Mouse (Mus musculus): ENCODE measurements around the gene Gm26620. TPM values are rescaled to one million over a fixed set of nuclear protein-coding genes. Genes with fewer than 3 reads are reported as not detected.

The Gm26620 gene
- polyA plus RNA-seq, 1 experiment: 0.81 TPM

DNA sequence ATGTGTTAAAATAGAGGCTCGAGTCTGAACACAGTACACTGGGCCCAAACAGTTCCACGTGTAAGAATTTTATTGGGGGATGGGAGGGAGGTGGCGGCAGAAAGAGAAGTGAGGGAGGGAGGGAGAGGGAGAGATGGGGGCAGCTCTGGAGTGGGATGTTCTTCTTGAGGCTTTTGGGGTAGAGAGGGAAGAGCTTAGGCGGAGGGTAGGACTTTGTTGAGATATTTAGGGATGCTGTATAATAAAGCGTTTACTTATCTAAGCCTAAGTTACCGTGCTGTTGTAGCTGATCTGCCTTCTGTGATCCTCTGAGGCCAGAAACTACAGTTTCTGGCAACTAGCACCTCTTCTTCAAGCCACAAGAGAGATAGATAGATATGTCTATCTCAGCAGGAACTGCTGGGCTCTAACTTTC, 1.2 kb downstream of the Gm26620 start:
- TF ChIP-seq POLR2A (IDR thresholded peaks at IDR 0.05; ENCODE audit: extremely low read depth, insufficient read depth, low read length) (no peak), CTCF (IDR thresholded peaks at IDR 0.05; ENCODE audit: extremely low read depth, insufficient read depth, low read length) (no peak)
- H3K4me3 ChIP-seq (ENCODE audit: insufficient read depth, low read length): no peak overlapping the region; the same call in 1 of the 2 replicates
- H3K27ac ChIP-seq (ENCODE audit: insufficient read depth, low read length): no peak overlapping the region
- H3K4me1 ChIP-seq (ENCODE audit: control insufficient read depth, insufficient read depth, low read length): peaks cover 2% of the 10 kb centered on the region; the same call in 1 of the 2 replicates

DNA sequence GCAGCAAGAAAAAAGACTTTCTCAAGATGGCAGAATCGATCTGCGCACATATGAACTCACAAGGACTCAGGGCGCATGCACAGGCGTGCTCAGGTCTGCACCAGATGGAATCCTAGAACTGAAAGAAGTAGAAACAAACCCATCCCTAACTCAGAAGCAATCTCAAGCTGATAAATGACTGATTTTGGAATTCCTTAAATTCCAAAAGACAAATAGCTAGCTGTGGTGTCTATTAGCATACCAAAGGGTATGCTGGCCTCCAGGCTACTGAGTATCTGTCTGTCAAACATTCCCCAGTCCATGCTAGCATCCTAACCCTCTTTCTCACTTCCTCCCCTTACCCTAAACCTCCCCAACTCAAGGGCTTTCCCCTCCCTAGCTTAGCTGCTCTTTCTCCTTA, 4.4 kb downstream of the Gm26620 start:
- TF ChIP-seq POLR2A (IDR thresholded peaks at IDR 0.05; ENCODE audit: extremely low read depth, insufficient read depth, low read length): no peak
- TF ChIP-seq CTCF (IDR thresholded peaks at IDR 0.05; ENCODE audit: extremely low read depth, insufficient read depth, low read length): no peak
- Histone ChIP-seq H3K4me3 (ENCODE audit: insufficient read depth, low read length) (no peak overlapping the region), H3K4me1 (ENCODE audit: control insufficient read depth, insufficient read depth, low read length) (peaks cover 1% of the 10 kb centered on the region; the same call in 1 of the 2 replicates), H3K27ac (ENCODE audit: insufficient read depth, low read length) (no peak overlapping the region)

DNA sequence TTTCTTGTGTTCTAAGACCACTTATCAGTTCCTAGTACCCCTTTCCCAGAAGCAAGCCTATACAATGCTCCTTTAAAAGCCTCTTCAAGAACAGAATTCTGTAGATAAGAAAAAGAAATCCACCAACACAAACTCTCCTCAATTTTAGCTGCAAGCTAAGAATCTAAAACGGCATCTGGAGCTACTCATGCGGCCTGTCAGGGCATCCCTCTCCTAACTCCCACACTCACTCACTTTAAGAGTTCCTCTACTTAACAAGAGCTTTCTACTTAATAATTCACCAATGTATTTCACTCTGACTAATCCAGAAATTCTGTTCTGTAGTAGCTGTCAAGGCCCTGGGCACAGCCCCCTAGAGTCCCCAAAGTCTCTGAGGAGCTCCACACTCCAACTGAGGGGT, 6.8 kb downstream of the Gm26620 start:
- no peak for TF ChIP-seq CTCF (IDR thresholded peaks at IDR 0.05; ENCODE audit: extremely low read depth, insufficient read depth, low read length)
- no peak for TF ChIP-seq POLR2A (IDR thresholded peaks at IDR 0.05; ENCODE audit: extremely low read depth, insufficient read depth, low read length)
- H3K27ac ChIP-seq (ENCODE audit: insufficient read depth, low read length): no peak overlapping the region
- H3K4me3 ChIP-seq (ENCODE audit: insufficient read depth, low read length): no peak overlapping the region
- H3K4me1 ChIP-seq (ENCODE audit: control insufficient read depth, insufficient read depth, low read length): no peaks in the 10 kb centered on the region

DNA sequence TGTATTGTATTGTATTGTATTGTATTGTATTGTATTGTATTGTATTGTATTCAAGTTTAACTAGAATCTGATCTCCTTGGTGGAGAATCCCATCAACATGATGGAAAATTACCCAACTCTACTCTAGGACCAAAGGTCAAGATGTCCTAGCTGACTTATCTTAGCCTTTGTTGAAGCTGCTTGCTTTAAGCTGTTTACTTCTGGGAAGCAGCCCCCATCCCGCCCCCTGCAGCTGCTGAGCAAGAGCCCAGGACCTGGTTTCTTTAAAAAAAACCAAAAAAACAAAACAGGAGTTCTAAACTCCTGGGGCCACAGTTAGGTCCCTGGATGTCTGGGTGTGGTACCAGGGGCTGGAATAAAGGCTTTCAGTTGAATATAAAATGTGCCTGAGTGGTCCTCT, 7.4 kb downstream of the Gm26620 start:
- TF ChIP-seq POLR2A (IDR thresholded peaks at IDR 0.05; ENCODE audit: extremely low read depth, insufficient read depth, low read length) (no peak), CTCF (IDR thresholded peaks at IDR 0.05; ENCODE audit: extremely low read depth, insufficient read depth, low read length) (no peak)
- Histone ChIP-seq H3K27ac (ENCODE audit: insufficient read depth, low read length) (no peak overlapping the region), H3K4me3 (ENCODE audit: insufficient read depth, low read length) (no peak overlapping the region), H3K4me1 (ENCODE audit: control insufficient read depth, insufficient read depth, low read length) (no peaks in the 10 kb centered on the region)

DNA sequence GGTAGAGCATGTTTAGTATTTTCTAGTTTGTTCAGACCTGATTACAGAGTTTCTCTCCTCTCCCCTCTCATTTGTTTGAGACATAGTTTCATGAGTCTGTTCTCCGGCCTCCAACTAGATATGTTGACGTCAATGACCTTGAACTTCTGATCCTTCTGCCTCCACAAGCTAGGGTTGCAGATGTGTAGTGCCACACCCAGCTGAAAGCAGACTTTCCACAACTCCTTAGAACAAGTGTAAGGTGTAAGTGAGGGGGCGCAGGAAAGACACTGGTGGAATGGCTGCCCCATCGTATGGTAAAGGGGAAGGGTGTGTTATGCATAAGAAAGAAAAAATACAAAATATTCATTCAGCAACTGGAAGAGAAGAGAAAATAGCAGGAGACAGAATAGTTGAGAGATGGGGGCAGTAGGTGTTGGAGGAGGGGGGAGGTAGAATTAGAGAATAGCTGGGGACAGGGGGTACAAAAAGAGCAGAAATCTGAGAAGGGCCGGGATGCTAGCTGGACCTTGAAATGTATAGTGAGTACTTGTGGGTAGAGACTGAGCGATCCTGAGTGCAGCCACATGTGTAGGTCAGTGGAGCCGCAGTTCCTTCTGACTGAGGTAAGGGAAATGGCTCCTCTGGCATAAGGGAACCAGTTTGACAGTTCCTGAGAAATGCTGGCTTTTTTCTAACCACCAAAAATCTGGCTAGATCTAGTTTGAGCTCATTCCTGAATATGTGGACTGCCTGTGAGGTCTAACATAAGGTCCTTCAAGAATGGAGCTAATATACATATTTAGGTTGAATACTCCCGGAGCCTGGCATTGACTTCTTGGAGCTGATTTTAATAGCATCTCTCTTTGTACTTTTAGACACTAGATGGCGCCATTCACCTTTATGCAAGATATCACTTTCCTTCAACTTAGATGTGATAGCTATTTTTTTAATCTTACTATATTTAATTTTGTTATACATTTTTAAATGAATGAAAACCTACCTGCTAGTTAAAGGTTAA, 10.0 kb downstream of the Gm26620 start:
- Histone ChIP-seq H3K4me3 (ENCODE audit: insufficient read depth, low read length) (no peak overlapping the region), H3K4me1 (ENCODE audit: control insufficient read depth, insufficient read depth, low read length) (no peaks in the 10 kb centered on the region), H3K27ac (ENCODE audit: insufficient read depth, low read length) (no peak overlapping the region)
- TF ChIP-seq POLR2A (IDR thresholded peaks at IDR 0.05; ENCODE audit: extremely low read depth, insufficient read depth, low read length) (no peak), CTCF (IDR thresholded peaks at IDR 0.05; ENCODE audit: extremely low read depth, insufficient read depth, low read length) (no peak)

DNA sequence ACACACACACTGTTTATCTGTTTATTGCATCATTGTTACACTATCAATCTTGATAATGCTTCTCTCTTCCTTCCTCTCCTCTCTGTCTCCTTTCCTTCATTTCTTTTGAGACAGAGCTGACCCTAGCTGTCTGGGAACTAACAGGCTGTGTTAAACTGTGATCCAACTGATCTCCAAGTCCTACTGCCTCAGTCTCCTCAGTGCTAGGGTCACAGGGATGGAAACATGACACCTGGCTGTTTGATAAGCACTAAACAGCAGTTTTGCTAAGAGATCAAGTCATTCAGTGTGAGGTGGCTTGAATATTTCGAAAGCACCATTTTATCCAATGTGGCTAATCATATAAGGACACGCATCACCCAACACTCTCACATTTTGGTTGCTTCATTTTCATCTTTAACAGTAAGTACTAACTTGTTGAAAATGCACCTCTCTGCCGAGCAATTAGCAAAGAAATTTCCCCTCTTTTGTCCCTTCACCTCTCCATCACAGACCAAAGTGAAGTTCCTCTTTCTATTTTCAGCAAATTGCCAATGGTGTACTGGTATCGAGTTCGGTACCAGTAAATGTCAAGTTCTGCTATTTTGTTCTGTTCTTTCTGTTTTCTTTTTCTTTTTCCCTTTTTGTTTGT, 11.9 kb downstream of the Gm26620 start:
- TF ChIP-seq POLR2A (IDR thresholded peaks at IDR 0.05; ENCODE audit: extremely low read depth, insufficient read depth, low read length): no peak
- TF ChIP-seq CTCF (IDR thresholded peaks at IDR 0.05; ENCODE audit: extremely low read depth, insufficient read depth, low read length): no peak
- H3K27ac ChIP-seq (ENCODE audit: insufficient read depth, low read length): no peak overlapping the region
- H3K4me1 ChIP-seq (ENCODE audit: control insufficient read depth, insufficient read depth, low read length): no peaks in the 10 kb centered on the region
- H3K4me3 ChIP-seq (ENCODE audit: insufficient read depth, low read length): no peak overlapping the region

DNA sequence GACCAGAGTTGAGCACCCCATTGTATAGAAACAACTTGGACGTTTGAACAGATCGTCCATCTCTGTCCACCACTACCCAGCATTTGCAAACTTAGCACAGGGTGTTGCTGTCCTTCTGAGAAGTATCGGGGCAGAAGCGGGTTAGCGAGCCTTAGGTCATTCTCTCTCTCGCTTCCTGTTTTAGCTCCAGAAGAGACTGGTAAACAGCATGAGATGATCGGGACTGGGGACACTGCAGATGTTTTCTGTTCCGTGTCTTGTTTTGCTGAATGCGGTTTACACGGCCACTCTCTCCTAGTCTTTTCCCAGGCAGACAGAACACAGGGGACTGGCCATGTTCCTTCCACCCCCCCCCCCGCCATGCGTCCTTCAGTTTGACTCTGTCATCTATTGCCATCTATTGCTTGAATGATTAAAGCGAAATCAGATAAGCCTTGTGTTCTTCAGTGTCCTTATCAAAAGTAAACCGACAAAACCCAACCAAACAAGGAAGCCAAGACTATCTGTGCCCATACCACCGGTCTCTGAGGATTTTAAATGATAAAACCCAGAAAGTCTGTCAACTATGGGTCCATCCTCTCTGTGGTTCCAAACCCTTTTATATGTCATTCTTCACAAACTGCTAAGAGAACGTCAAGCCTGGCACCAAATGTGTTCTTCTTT, 13.7 kb downstream of the Gm26620 start:
- peak overlapping the region; percentile 19; the same call in 1 of the 2 replicates for H3K27ac ChIP-seq (ENCODE audit: insufficient read depth, low read length)
- no peak overlapping the region for H3K4me3 ChIP-seq (ENCODE audit: insufficient read depth, low read length)
- no peaks in the 10 kb centered on the region for H3K4me1 ChIP-seq (ENCODE audit: control insufficient read depth, insufficient read depth, low read length)
- TF ChIP-seq CTCF (IDR thresholded peaks at IDR 0.05; ENCODE audit: extremely low read depth, insufficient read depth, low read length) (no peak), POLR2A (IDR thresholded peaks at IDR 0.05; ENCODE audit: extremely low read depth, insufficient read depth, low read length) (no peak)

DNA sequence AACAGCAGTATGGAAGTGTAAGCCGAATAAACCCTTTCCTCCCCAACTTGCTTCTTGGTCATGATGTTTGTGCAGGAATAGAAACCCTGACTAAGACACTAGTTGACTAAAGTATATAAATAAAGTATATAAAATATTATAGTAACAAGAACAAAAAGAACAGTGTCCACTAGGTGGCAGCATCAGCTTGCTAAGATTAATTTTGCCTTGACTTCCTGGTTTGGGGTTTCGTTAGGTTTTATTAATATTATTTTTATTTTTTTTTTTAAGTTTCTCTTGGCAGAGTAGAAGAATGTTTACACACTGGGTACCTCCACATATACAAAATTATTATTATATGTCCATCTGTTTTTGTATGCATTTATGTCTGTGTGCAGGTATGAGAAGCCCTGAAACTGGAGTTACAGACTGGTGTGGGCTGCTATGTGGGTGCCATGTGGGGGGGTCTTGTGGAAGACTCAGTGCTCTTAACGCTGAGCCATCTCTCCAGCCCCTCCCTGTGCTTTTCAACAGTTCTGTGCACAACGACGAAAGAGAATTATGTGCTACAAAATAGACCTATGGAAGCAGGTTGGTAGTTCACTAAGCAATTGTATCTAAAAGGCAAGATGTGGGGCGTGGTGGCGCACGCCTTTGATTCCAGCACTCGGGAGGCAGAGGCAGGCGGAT, 16.1 kb downstream of the Gm26620 start:
- TF ChIP-seq CTCF (IDR thresholded peaks at IDR 0.05; ENCODE audit: extremely low read depth, insufficient read depth, low read length): no peak
- TF ChIP-seq POLR2A (IDR thresholded peaks at IDR 0.05; ENCODE audit: extremely low read depth, insufficient read depth, low read length): no peak
- H3K4me1 ChIP-seq (ENCODE audit: control insufficient read depth, insufficient read depth, low read length): no peaks in the 10 kb centered on the region
- H3K4me3 ChIP-seq (ENCODE audit: insufficient read depth, low read length): no peak overlapping the region
- H3K27ac ChIP-seq (ENCODE audit: insufficient read depth, low read length): no peak overlapping the region
